Mouse (Mus musculus) embryo, embryonic 9.5 days (tissue): ENCODE results near the gene Vmn2r37.
"Not testable (repeated sequence)": the region's sequence is repeated elsewhere in the genome, so short reads cannot be mapped to it uniquely, and the experiment has no call there.

ENCODE experiments used
- DNase-seq: peaks from one replicate; pipeline ENCODE4 v3.0.0-alpha.2; 2017; ENCODE audit errors: extremely low spot score

Vmn2r37 gene

DNA sequence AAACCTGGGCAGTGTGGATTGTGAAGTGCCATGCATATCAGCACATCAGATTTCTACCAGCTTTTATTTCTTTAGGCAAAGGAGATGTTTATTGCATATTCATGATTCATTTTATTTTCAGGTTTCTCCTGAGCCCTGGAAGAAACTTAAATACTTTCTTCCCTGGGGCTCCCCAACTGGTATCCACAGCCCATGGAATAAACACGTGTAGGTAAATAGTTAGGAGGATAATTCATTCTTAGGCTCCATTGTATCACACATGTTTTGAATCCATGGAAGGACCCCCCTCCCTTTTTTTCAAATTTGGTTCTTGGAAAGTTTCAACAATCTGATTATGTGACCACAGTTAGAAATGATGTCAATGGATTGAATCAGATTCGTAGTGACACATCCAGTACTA lies at the start of gene Vmn2r37:
Gene Vmn2r37 (minus strand): TSS at position 101 of the 400 bp plus-strand sequence.
- not testable (repeated sequence) for DNase-seq
